Mouse (Mus musculus): ENCODE results near the gene Rassf9.

DNA sequence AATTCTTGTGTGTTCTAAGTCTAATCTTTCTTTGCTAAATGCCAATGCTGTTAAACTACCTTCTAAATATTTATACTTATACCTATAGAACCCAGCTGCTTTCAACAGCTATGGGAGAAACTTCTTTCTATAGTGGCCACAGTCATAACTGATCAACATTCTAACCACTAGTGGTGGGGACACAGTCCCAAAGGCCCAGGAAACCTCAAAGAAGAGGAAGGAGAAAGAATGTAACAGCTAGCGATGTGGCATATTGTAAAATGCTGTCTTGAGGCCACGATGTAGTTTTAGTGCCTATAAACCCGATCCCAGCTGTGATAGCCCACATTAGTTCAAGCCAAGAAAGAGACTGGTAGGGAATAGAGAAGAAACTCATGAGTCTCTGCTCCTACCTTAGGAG is 65.9 kb downstream of the Rassf9 start:
- TF ChIP-seq GATA1 (IDR thresholded peaks at IDR 0.05; ENCODE audit: borderline replicate concordance, low read length) (no peak), FLI1 (IDR thresholded peaks at IDR 0.05; ENCODE audit: low read length) (no peak)

All from megakaryocyte, embryonic 14.5 days (primary cell).